Mouse (Mus musculus) forebrain, embryonic 12.5 days (tissue): Measurements from ENCODE around the gene Astn1. TPM values are rescaled to one million over a fixed set of nuclear protein-coding genes. Genes with fewer than 3 reads are reported as not detected.

ENCODE experiments used
- ATAC-seq: fragments of 200-750 bp; cut with Nextera tagmentation; 2 replicates; pipeline ENCODE4 v1.8.0; 2017; ENCODE audit warnings: moderate TSS enrichment; ENCODE audit not compliant: low FRiP score
- H3K27ac ChIP-seq: fragments of 300-500 bp; sonication (generic); 2 replicates; pipeline ENCODE4 v1.5.1; 2016; ENCODE audit warnings: mild to moderate bottlenecking
- H3K27me3 ChIP-seq: fragments of 300-500 bp; sonication (generic); 2 replicates; pipeline ENCODE4 v1.6.1; 2016; ENCODE audit warnings: mild to moderate bottlenecking
- H3K36me3 ChIP-seq: fragments of 300-500 bp; sonication (generic); replicated peaks from 2 replicates; pipeline ENCODE4 v1.6.1; 2016; ENCODE audit warnings: mild to moderate bottlenecking
- H3K4me1 ChIP-seq: fragments of 300-500 bp; sonication (generic); 2 replicates; pipeline ENCODE4 v1.6.1; 2016
- H3K4me2 ChIP-seq: fragments of 300-500 bp; sonication (generic); 2 replicates; pipeline ENCODE4 v1.6.1; 2016; ENCODE audit warnings: mild to moderate bottlenecking, moderate library complexity
- H3K4me3 ChIP-seq: fragments of 300-500 bp; sonication (generic); replicated peaks from 2 replicates; pipeline ENCODE4 v1.5.1; 2016; ENCODE audit warnings: mild to moderate bottlenecking
- H3K9ac ChIP-seq: fragments of 300-500 bp; sonication (generic); 2 replicates; pipeline ENCODE4 v1.6.1; 2016; ENCODE audit warnings: mild to moderate bottlenecking
- H3K9me3 ChIP-seq: fragments of 300-500 bp; sonication (generic); 2 replicates; pipeline ENCODE4 v1.6.1; 2016
- WGBS: fragments of 180-500 bp; shearing (Covaris S2); methylation state at CpG from one replicate; pipeline ENCODE4 v1.1.7; 2016; 5-methylcytosine and 5-hydroxymethylcytosine counted together
- polyA plus RNA-seq: library from polyadenylated mRNA; unstranded; fragments of >200 nt; fragmentation: Nextera tagmentation; extraction: Ambion mirVana; gene quantifications from 2 replicates; pipeline ENCODE4 v1.2.1, GENCODE M21; 2016

Astn1 gene
- polyA plus RNA-seq = 25.9 and 26.0 TPM in 2 replicates

GRCm38 (mm10) chr1:158361964-158362291, at the start of gene Astn1:
Gene Astn1 (plus strand): TSS chr1:158362273.
- no peak for ATAC-seq
- peak within 1 kb of the TSS; percentile 93 for H3K27ac ChIP-seq
- 0% methylated on average over 2 of the region's 2 CpGs for WGBS

GRCm38 (mm10) chr1:158323325-158323724, 38.7 kb upstream of the Astn1 start:
- Histone ChIP-seq H3K9ac (no peak overlapping the region), H3K4me3 (no peak overlapping the region), H3K27ac (no peak overlapping the region), H3K4me1 (no peaks in the 10 kb centered on the region), H3K9me3 (no peaks in the 10 kb centered on the region), H3K36me3 (no peaks in the 10 kb centered on the region), H3K4me2 (no peak overlapping the region), H3K27me3 (no peaks in the 10 kb centered on the region)
- WGBS = 85% methylated on average over 6 of the region's 6 CpGs
- no peak for ATAC-seq

More at GRCm38 (mm10) chr1:158361964-158362291, at the start of gene Astn1:
- Histone ChIP-seq H3K9ac (peak within 1 kb of the TSS; percentile 92), H3K4me1 (peaks cover 38% of the 10 kb centered on the region), H3K4me2 (peak within 1 kb of the TSS; percentile 66), H3K27me3 (peaks cover 14% of the 10 kb centered on the region), H3K36me3 (no peaks in the 10 kb centered on the region), H3K9me3 (no peaks in the 10 kb centered on the region), H3K4me3 (peak within 1 kb of the TSS; percentile 71)

- H3K4me2 ChIP-seq = no peak overlapping the region
- no peak overlapping the region for H3K27ac ChIP-seq
- no peaks in the 10 kb centered on the region for H3K27me3 ChIP-seq
- no peaks in the 10 kb centered on the region for H3K36me3 ChIP-seq
- H3K4me3 ChIP-seq = no peak overlapping the region
- H3K9me3 ChIP-seq = no peaks in the 10 kb centered on the region
- 0 out of 2 replicates have a peak, but pooled peaks cover 4% of the 10 kb centered on the region for H3K4me1 ChIP-seq
- WGBS = 85% methylated on average over 5 of the region's 5 CpGs
- H3K9ac ChIP-seq = no peak overlapping the region
- ATAC-seq = no peak
Observed at GRCm38 (mm10) chr1:158328126-158328525, 33.9 kb upstream of the Astn1 start.

GRCm38 (mm10) chr1:158328839-158329238, 33.2 kb upstream of the Astn1 start:
- Histone ChIP-seq H3K27me3 (no peaks in the 10 kb centered on the region), H3K4me2 (no peak overlapping the region), H3K4me1 (0 out of 2 replicates have a peak, but pooled peaks cover 4% of the 10 kb centered on the region), H3K4me3 (no peak overlapping the region), H3K36me3 (no peaks in the 10 kb centered on the region), H3K9me3 (no peaks in the 10 kb centered on the region), H3K27ac (no peak overlapping the region), H3K9ac (no peak overlapping the region)
- 63% methylated on average over 2 of the region's 2 CpGs for WGBS
- ATAC-seq = no peak

GRCm38 (mm10) chr1:158343243-158343714, 18.8 kb upstream of the Astn1 start:
- WGBS = 37% methylated on average over 6 of the region's 6 CpGs
- peak; percentile 44; the same call in 1 of the 2 replicates for ATAC-seq
- H3K9ac ChIP-seq = no peak overlapping the region
- H3K4me1 ChIP-seq = peaks cover 12% of the 10 kb centered on the region; the same call in 1 of the 2 replicates
- H3K36me3 ChIP-seq = no peaks in the 10 kb centered on the region
- H3K27me3 ChIP-seq = no peaks in the 10 kb centered on the region
- H3K4me2 ChIP-seq = no peak overlapping the region
- no peak overlapping the region for H3K4me3 ChIP-seq
- no peak overlapping the region for H3K27ac ChIP-seq
- no peaks in the 10 kb centered on the region for H3K9me3 ChIP-seq

GRCm38 (mm10) chr1:158353656-158354371, 8.3 kb upstream of the Astn1 start:
- no peaks in the 10 kb centered on the region for H3K36me3 ChIP-seq
- no peak for ATAC-seq
- no peak overlapping the region for H3K9ac ChIP-seq
- peaks cover 35% of the 10 kb centered on the region for H3K27me3 ChIP-seq
- H3K27ac ChIP-seq = no peak overlapping the region
- H3K9me3 ChIP-seq = no peaks in the 10 kb centered on the region
- H3K4me3 ChIP-seq = 0 out of 2 replicates have a peak overlapping the region, but pooled peaks have one; percentile 71
- WGBS = 83% methylated on average over 5 of the region's 5 CpGs
- peak overlapping the region; percentile 88 for H3K4me2 ChIP-seq
- H3K4me1 ChIP-seq = peaks cover 23% of the 10 kb centered on the region; the same call in 1 of the 2 replicates

GRCm38 (mm10) chr1:158355177-158356050, 6.7 kb upstream of the Astn1 start:
- WGBS = 8% methylated on average over 28 of the region's 28 CpGs
- H3K9me3 ChIP-seq = no peaks in the 10 kb centered on the region
- peaks cover 35% of the 10 kb centered on the region for H3K27me3 ChIP-seq
- peak overlapping the region; percentile 65 for H3K9ac ChIP-seq
- ATAC-seq = peak; percentile 51
- peak overlapping the region; percentile 44; the same call in 1 of the 2 replicates for H3K27ac ChIP-seq
- H3K4me3 ChIP-seq = peak overlapping the region; percentile 71
- H3K36me3 ChIP-seq = no peaks in the 10 kb centered on the region
- peaks cover 23% of the 10 kb centered on the region; the same call in 1 of the 2 replicates for H3K4me1 ChIP-seq
- peak overlapping the region; percentile 88 for H3K4me2 ChIP-seq

GRCm38 (mm10) chr1:158356051-158356461, 6.0 kb upstream of the Astn1 start, which contains the start of gene Brinp2:
Gene Brinp2 (minus strand): TSS chr1:158356326.
- H3K36me3 ChIP-seq = no peaks in the 10 kb centered on the region
- peak within 1 kb of the TSS; percentile 71 for H3K4me3 ChIP-seq
- peak within 1 kb of the TSS; percentile 65 for H3K9ac ChIP-seq
- peaks cover 23% of the 10 kb centered on the region; the same call in 1 of the 2 replicates for H3K4me1 ChIP-seq
- WGBS = under 1% methylated on average over 30 of the region's 30 CpGs
- peak within 1 kb of the TSS; percentile 88 for H3K4me2 ChIP-seq
- H3K27ac ChIP-seq = peak within 1 kb of the TSS; percentile 44; the same call in 1 of the 2 replicates
- H3K9me3 ChIP-seq = no peaks in the 10 kb centered on the region
- peaks cover 38% of the 10 kb centered on the region for H3K27me3 ChIP-seq
- peak; percentile 99 for ATAC-seq

- Histone ChIP-seq H3K4me2 (peak overlapping the region; percentile 66), H3K9ac (peak overlapping the region; percentile 92), H3K27ac (peak overlapping the region; percentile 93), H3K4me1 (peaks cover 35% of the 10 kb centered on the region), H3K36me3 (no peaks in the 10 kb centered on the region), H3K9me3 (no peaks in the 10 kb centered on the region), H3K27me3 (peaks cover 8% of the 10 kb centered on the region), H3K4me3 (peak overlapping the region; percentile 71)
- ATAC-seq = peak; percentile 84
- WGBS = under 1% methylated on average over 33 of the region's 37 CpGs
Observed at GRCm38 (mm10) chr1:158362292-158363101, 424 bp downstream of the Astn1 start.

GRCm38 (mm10) chr1:158364461-158364860, 2.4 kb downstream of the Astn1 start:
- Histone ChIP-seq H3K27me3 (peaks cover 4% of the 10 kb centered on the region), H3K4me3 (peak overlapping the region; percentile 71), H3K27ac (peak overlapping the region; percentile 75), H3K9me3 (no peaks in the 10 kb centered on the region), H3K4me1 (peaks cover 35% of the 10 kb centered on the region), H3K4me2 (peak overlapping the region; percentile 66), H3K9ac (peak overlapping the region; percentile 45), H3K36me3 (peaks cover 8% of the 10 kb centered on the region; the same call in 1 of the 2 replicates)
- ATAC-seq = peak; percentile 75
- WGBS = 33% methylated on average over 1 of the region's 1 CpGs

GRCm38 (mm10) chr1:158382277-158382676, 20.2 kb downstream of the Astn1 start:
- H3K4me1 ChIP-seq = peaks cover 8% of the 10 kb centered on the region
- no peak overlapping the region for H3K9ac ChIP-seq
- no peak overlapping the region for H3K4me2 ChIP-seq
- 88% methylated on average over 6 of the region's 6 CpGs for WGBS
- H3K36me3 ChIP-seq = 0 out of 2 replicates have a peak, but pooled peaks cover 3% of the 10 kb centered on the region
- no peaks in the 10 kb centered on the region for H3K27me3 ChIP-seq
- no peak overlapping the region for H3K27ac ChIP-seq
- ATAC-seq = no peak
- H3K9me3 ChIP-seq = no peaks in the 10 kb centered on the region
- no peak overlapping the region for H3K4me3 ChIP-seq
